Mouse (Mus musculus) lung, adult 2 months (tissue): ENCODE measurements around the gene Adam22.

Experiments used
- CTCF ChIP-seq: fragments of 200-500 bp; IDR thresholded peaks from 2 replicates; pipeline ENCODE4 v1.5.1; 2011; ENCODE audit warnings: mild to moderate bottlenecking, low read length, control low read depth; ENCODE audit not compliant: insufficient read depth
- POLR2A ChIP-seq: fragments of 200-500 bp; IDR thresholded peaks from 2 replicates; pipeline ENCODE4 v1.6.1; 2011; ENCODE audit warnings: low read depth, mild to moderate bottlenecking, control low read depth, low read length, borderline replicate concordance; ENCODE audit errors: extremely low read depth

GRCm38 (mm10) chr5:8284123-8284522, 83.8 kb downstream of the Adam22 start:
- TF ChIP-seq CTCF (no peak), POLR2A (no peak)
